Mouse (Mus musculus): ENCODE results near the gene Rab7b. TPM values are rescaled to one million over a fixed set of nuclear protein-coding genes. Genes with fewer than 3 reads are reported as not detected.

The Rab7b gene
- polyA plus RNA-seq, 1 experiment = 2.2 TPM

GRCm38 (mm10) chr1:131703482-131703881 lies 15.0 kb downstream of the Rab7b start:
- WGBS = 81% methylated on average over 2 of the region's 2 CpGs
- DNase-seq = no peak

GRCm38 (mm10) chr1:131708338-131708737 lies 19.8 kb downstream of the Rab7b start:
- no peaks in the 10 kb centered on the region for H3K4me1 ChIP-seq (ENCODE audit: control insufficient read depth, insufficient read depth, low read length)
- WGBS = 16% methylated on average over 4 of the region's 4 CpGs
- no peaks in the 10 kb centered on the region for H3K27me3 ChIP-seq (replicated peaks; ENCODE audit: control insufficient read depth, insufficient read depth, low read length)
- TF ChIP-seq POLR2A (IDR thresholded peaks at IDR 0.05; ENCODE audit: low read depth, low read length) (no peak), CTCF (conservative IDR thresholded peaks at IDR 0.05; ENCODE audit: insufficient read depth, insufficient read length, low read depth, low read length) (peak; percentile 92)
- H3K36me3 ChIP-seq (ENCODE audit: control insufficient read depth, insufficient read depth, low read length) = no peaks in the 10 kb centered on the region
- H3K4me3 ChIP-seq (ENCODE audit: insufficient read depth, low read depth, low read length) = no peak overlapping the region
- peak; percentile 73 for DNase-seq
- no peak overlapping the region for H3K27ac ChIP-seq (ENCODE audit: insufficient read depth, low read depth, low read length)

More at GRCm38 (mm10) chr1:131703482-131703881, 15.0 kb downstream of the Rab7b start:
- no peaks in the 10 kb centered on the region for H3K27me3 ChIP-seq (replicated peaks; ENCODE audit: control insufficient read depth, insufficient read depth, low read length)
- H3K36me3 ChIP-seq (ENCODE audit: control insufficient read depth, insufficient read depth, low read length) = no peaks in the 10 kb centered on the region
- H3K4me1 ChIP-seq (ENCODE audit: control insufficient read depth, insufficient read depth, low read length) = no peaks in the 10 kb centered on the region
- no peak overlapping the region for H3K4me3 ChIP-seq (ENCODE audit: insufficient read depth, low read depth, low read length)
- no peak overlapping the region for H3K27ac ChIP-seq (ENCODE audit: insufficient read depth, low read depth, low read length)
- no peak for TF ChIP-seq CTCF (conservative IDR thresholded peaks at IDR 0.05; ENCODE audit: insufficient read depth, insufficient read length, low read depth, low read length)
- TF ChIP-seq POLR2A (IDR thresholded peaks at IDR 0.05; ENCODE audit: low read depth, low read length) = no peak

- Histone ChIP-seq H3K4me1 (ENCODE audit: control insufficient read depth, insufficient read depth, low read length) (no peaks in the 10 kb centered on the region), H3K27me3 (replicated peaks; ENCODE audit: control insufficient read depth, insufficient read depth, low read length) (no peaks in the 10 kb centered on the region), H3K36me3 (ENCODE audit: control insufficient read depth, insufficient read depth, low read length) (no peaks in the 10 kb centered on the region), H3K27ac (ENCODE audit: insufficient read depth, low read depth, low read length) (no peak overlapping the region), H3K4me3 (ENCODE audit: insufficient read depth, low read depth, low read length) (no peak overlapping the region)
- 78% methylated on average over 10 of the region's 10 CpGs for WGBS
- TF ChIP-seq POLR2A (IDR thresholded peaks at IDR 0.05; ENCODE audit: low read depth, low read length) = no peak
- no peak for TF ChIP-seq CTCF (conservative IDR thresholded peaks at IDR 0.05; ENCODE audit: insufficient read depth, insufficient read length, low read depth, low read length)
- DNase-seq = no peak
Measured at GRCm38 (mm10) chr1:131711518-131711917, 23.0 kb downstream of the Rab7b start.

- TF ChIP-seq POLR2A (IDR thresholded peaks at IDR 0.05; ENCODE audit: low read depth, low read length) = no peak
- TF ChIP-seq CTCF (conservative IDR thresholded peaks at IDR 0.05; ENCODE audit: insufficient read depth, insufficient read length, low read depth, low read length) = peak; percentile 72
- 22% methylated on average over 2 of the region's 2 CpGs for WGBS
- peak; percentile 86 for DNase-seq
Measured at GRCm38 (mm10) chr1:131712386-131712785, 23.9 kb downstream of the Rab7b start.

GRCm38 (mm10) chr1:131714388-131715337 lies 26.2 kb downstream of the Rab7b start:
- Histone ChIP-seq H3K4me1 (ENCODE audit: control insufficient read depth, insufficient read depth, low read length) (no peaks in the 10 kb centered on the region), H3K4me3 (ENCODE audit: insufficient read depth, low read depth, low read length) (no peak overlapping the region), H3K27ac (ENCODE audit: insufficient read depth, low read depth, low read length) (no peak overlapping the region), H3K36me3 (ENCODE audit: control insufficient read depth, insufficient read depth, low read length) (no peaks in the 10 kb centered on the region), H3K27me3 (replicated peaks; ENCODE audit: control insufficient read depth, insufficient read depth, low read length) (no peaks in the 10 kb centered on the region)
- 79% methylated on average over 20 of the region's 20 CpGs for WGBS
- no peak for DNase-seq
- TF ChIP-seq POLR2A (IDR thresholded peaks at IDR 0.05; ENCODE audit: low read depth, low read length) (no peak), CTCF (conservative IDR thresholded peaks at IDR 0.05; ENCODE audit: insufficient read depth, insufficient read length, low read depth, low read length) (no peak)

More at GRCm38 (mm10) chr1:131712386-131712785, 23.9 kb downstream of the Rab7b start:
- no peak overlapping the region for H3K4me3 ChIP-seq (ENCODE audit: insufficient read depth, low read depth, low read length)
- no peaks in the 10 kb centered on the region for H3K27me3 ChIP-seq (replicated peaks; ENCODE audit: control insufficient read depth, insufficient read depth, low read length)
- H3K4me1 ChIP-seq (ENCODE audit: control insufficient read depth, insufficient read depth, low read length) = no peaks in the 10 kb centered on the region
- H3K36me3 ChIP-seq (ENCODE audit: control insufficient read depth, insufficient read depth, low read length) = no peaks in the 10 kb centered on the region
- H3K27ac ChIP-seq (ENCODE audit: insufficient read depth, low read depth, low read length) = no peak overlapping the region

GRCm38 (mm10) chr1:131718952-131719694 lies 30.6 kb downstream of the Rab7b start:
- Histone ChIP-seq H3K27ac (ENCODE audit: insufficient read depth, low read depth, low read length) (no peak overlapping the region), H3K36me3 (ENCODE audit: control insufficient read depth, insufficient read depth, low read length) (no peaks in the 10 kb centered on the region), H3K27me3 (replicated peaks; ENCODE audit: control insufficient read depth, insufficient read depth, low read length) (no peaks in the 10 kb centered on the region), H3K4me3 (ENCODE audit: insufficient read depth, low read depth, low read length) (no peak overlapping the region), H3K4me1 (ENCODE audit: control insufficient read depth, insufficient read depth, low read length) (no peaks in the 10 kb centered on the region)
- 85% methylated on average over 16 of the region's 16 CpGs for WGBS
- DNase-seq = no peak
- TF ChIP-seq POLR2A (IDR thresholded peaks at IDR 0.05; ENCODE audit: low read depth, low read length) (no peak), CTCF (conservative IDR thresholded peaks at IDR 0.05; ENCODE audit: insufficient read depth, insufficient read length, low read depth, low read length) (no peak)

- no peak overlapping the region for H3K27ac ChIP-seq (ENCODE audit: insufficient read depth, low read depth, low read length)
- H3K27me3 ChIP-seq (replicated peaks; ENCODE audit: control insufficient read depth, insufficient read depth, low read length) = no peaks in the 10 kb centered on the region
- 79% methylated on average over 3 of the region's 3 CpGs for WGBS
- no peaks in the 10 kb centered on the region for H3K4me1 ChIP-seq (ENCODE audit: control insufficient read depth, insufficient read depth, low read length)
- DNase-seq = no peak
- H3K36me3 ChIP-seq (ENCODE audit: control insufficient read depth, insufficient read depth, low read length) = no peaks in the 10 kb centered on the region
- no peak overlapping the region for H3K4me3 ChIP-seq (ENCODE audit: insufficient read depth, low read depth, low read length)
- TF ChIP-seq POLR2A (IDR thresholded peaks at IDR 0.05; ENCODE audit: low read depth, low read length) (no peak), CTCF (conservative IDR thresholded peaks at IDR 0.05; ENCODE audit: insufficient read depth, insufficient read length, low read depth, low read length) (no peak)
Measured at GRCm38 (mm10) chr1:131721989-131722388, 33.5 kb downstream of the Rab7b start.

All from kidney, adult 2 months (tissue).